24 mouse cellular contexts compared by ENCODE assay signal in genomic region chr10:75501641-75502040, GRCm38 (mm10). TPM values are rescaled to one million over a fixed set of nuclear protein-coding genes. Genes with fewer than 3 reads are reported as not detected.
DNase-seq lines count a peak whose midpoint lies in the region; ATAC-seq and TF ChIP-seq lines count a peak whose summit lies in the region.
"Had no signal": no experiment of that assay in that cellular context is flagged by ENCODE, and none has a peak within 500 bp of the region (broad histone marks: within the 10 kb centered on the region; RNA-seq: fewer than 3 reads in every experiment).

No protein-coding gene starts in this region.

- H3K9ac ChIP-seq in liver, adult 2 months (ENCODE audit: low read depth, low read length) = no peak overlapping the region
- no peak overlapping the region for H3K9ac ChIP-seq in liver, embryonic 12.5 days
- H3K9ac ChIP-seq: embryonic facial prominence, embryonic 13.5 days; forebrain, embryonic 12.5 days; heart, embryonic 15.5 days; hindbrain, embryonic 13.5 days had no signal

- peaks cover 5% of the 10 kb centered on the region for H3K36me3 ChIP-seq in liver, adult 2 months (ENCODE audit: control insufficient read depth, insufficient read depth, low read length)
- peaks cover 35% of the 10 kb centered on the region for H3K36me3 ChIP-seq in liver, embryonic 12.5 days
- H3K36me3 ChIP-seq: embryonic facial prominence, embryonic 13.5 days; forebrain, embryonic 12.5 days had no signal

- no peak overlapping the region for H3K4me2 ChIP-seq in liver, embryonic 12.5 days
- H3K4me2 ChIP-seq: embryonic facial prominence, embryonic 13.5 days; forebrain, embryonic 12.5 days; heart, embryonic 11.5 days; heart, embryonic 15.5 days; hindbrain, embryonic 13.5 days had no signal

- H3K79me2 ChIP-seq in liver, adult 2 months (ENCODE audit: control insufficient read depth, insufficient read depth, low read length) = no peaks in the 10 kb centered on the region

- peaks cover 27% of the 10 kb centered on the region for H3K4me1 ChIP-seq in liver, adult 2 months (ENCODE audit: control insufficient read depth, insufficient read depth, low read length)
- H3K4me1 ChIP-seq in liver, embryonic 12.5 days = peaks cover 24% of the 10 kb centered on the region
- H3K4me1 ChIP-seq: embryonic facial prominence, embryonic 13.5 days; forebrain, embryonic 12.5 days; hindbrain, embryonic 13.5 days had no signal

- no peaks in the 10 kb centered on the region for H3K27me3 ChIP-seq in liver, adult 2 months (ENCODE audit: control insufficient read depth, insufficient read depth, low read length)
- H3K27me3 ChIP-seq in liver, embryonic 12.5 days (replicated peaks) = no peaks in the 10 kb centered on the region
- H3K27me3 ChIP-seq: embryonic facial prominence, embryonic 13.5 days; forebrain, embryonic 12.5 days; heart, embryonic 15.5 days; hindbrain, embryonic 13.5 days; Patski had no signal

- H3K27ac ChIP-seq in liver, adult 2 months (replicated peaks; ENCODE audit: insufficient read depth, low read depth, low read length) = peak overlapping the region; percentile 96
- no peak overlapping the region for H3K27ac ChIP-seq in liver, embryonic 12.5 days
- H3K27ac ChIP-seq: embryonic facial prominence, embryonic 13.5 days; forebrain, embryonic 12.5 days; heart, adult 2 months; heart, embryonic 15.5 days; hindbrain, embryonic 13.5 days had no signal

- H3K4me3 ChIP-seq in liver, adult 2 months (ENCODE audit: insufficient read depth, low read depth, low read length) = no peak overlapping the region
- H3K4me3 ChIP-seq in liver, embryonic 12.5 days = no peak overlapping the region
- H3K4me3 ChIP-seq: embryonic facial prominence, embryonic 13.5 days; forebrain, embryonic 12.5 days; heart, adult 2 months; heart, embryonic 15.5 days; hindbrain, embryonic 13.5 days had no signal

- no peak for TF ChIP-seq CTCF in liver, adult 2 months (IDR thresholded peaks at IDR 0.05; ENCODE audit: low read depth, low read length)

- H3K9me3 ChIP-seq in liver, embryonic 12.5 days (replicated peaks) = no peaks in the 10 kb centered on the region
- H3K9me3 ChIP-seq: embryonic facial prominence, embryonic 13.5 days; forebrain, embryonic 12.5 days; heart, embryonic 15.5 days; hindbrain, embryonic 13.5 days had no signal

- no peak for TF ChIP-seq POLR2A in liver, adult 2 months (IDR thresholded peaks at IDR 0.05; ENCODE audit: extremely low read depth, insufficient read depth, low read length)

- 21% methylated on average over 1 of the region's 1 CpGs for WGBS in liver, adult 2 months
- WGBS in liver, embryonic 12.5 days (ENCODE audit: insufficient replicate concordance) = 85% methylated on average over 1 of the region's 1 CpGs

- ATAC-seq in liver, embryonic 12.5 days = no peak
- ATAC-seq: activated CD4-positive, CD25-positive, alpha-beta regulatory T cell, adult 4 months; forebrain, embryonic 16.5 days; Patski had no signal

- peak; percentile 46 for DNase-seq in cerebellum, postnatal 10 days
- no peak for DNase-seq in cerebellum, adult 11-12 months
- DNase-seq in liver, adult 2 months (ENCODE audit: extremely low read depth, low read depth, low spot score) = peak; percentile 99
- peak; percentile 51 for DNase-seq in lung, postnatal 36 days
- DNase-seq in lung, postnatal 4 days = no peak
- DNase-seq in frontal cortex, adult 2 months (ENCODE audit: extremely low spot score in 1 of 2, low spot score in 1 of 2) = no peak
- DNase-seq: adrenal gland, adult 2 months; cerebellum, adult 11 months; cerebellum, adult 9-10 months; cerebellum, postnatal 36 days; gastrocnemius, postnatal 14 days; heart, adult 2 months; heart, postnatal 14 days had no signal

RNA-seq across cellular contexts. Expression of gene Snrpd3, which starts 15.7 kb away (rescaled TPM):
- total RNA-seq in liver, adult 2 months (2014; rRNA removed) = 26.6 and 29.1 TPM in 2 replicates
- polyA plus RNA-seq in liver, adult 2 months (2012; rRNA removed) = 12.5 and 21.0 TPM in 2 replicates
- polyA plus RNA-seq in liver, embryonic 12.5 days (2016; fragmentation: Nextera tagmentation; extraction: Ambion mirVana) = 119 and 126 TPM in 2 replicates
- polyA plus RNA-seq in frontal cortex, adult 2 months (2012; rRNA removed) = 33.8 and 34.6 TPM in 2 replicates

RNA-seq across cellular contexts. Expression of gene Gucd1, which starts 16.1 kb away (rescaled TPM):
- total RNA-seq in liver, adult 2 months (2014; rRNA removed) = 115 and 138 TPM in 2 replicates
- polyA plus RNA-seq in liver, adult 2 months (2012; rRNA removed) = 162 and 166 TPM in 2 replicates
- 46.6 and 50.5 TPM in 2 replicates for polyA plus RNA-seq in liver, embryonic 12.5 days (2016; fragmentation: Nextera tagmentation; extraction: Ambion mirVana)
- 15.9 and 17.2 TPM in 2 replicates for polyA plus RNA-seq in frontal cortex, adult 2 months (2012; rRNA removed)

RNA-seq across cellular contexts. Expression of gene Lrrc75b, which starts 58.5 kb away (rescaled TPM):
- under 0.01 TPM in 1 of 2 replicates, not detected in the other for total RNA-seq in liver, adult 2 months (2014; rRNA removed)
- 0.02 TPM in 1 of 2 replicates, not detected in the other for polyA plus RNA-seq in liver, adult 2 months (2012; rRNA removed)
- 0.11 and 0.12 TPM in 2 replicates for polyA plus RNA-seq in liver, embryonic 12.5 days (2016; fragmentation: Nextera tagmentation; extraction: Ambion mirVana)
- polyA plus RNA-seq in frontal cortex, adult 2 months (2012; rRNA removed) = 8.4 and 8.7 TPM in 2 replicates
- total RNA-seq: hematopoietic stem cell, adult 5-6 weeks; MEL had no signal

RNA-seq across cellular contexts. Expression of gene Ggt1, which starts 59.8 kb away (rescaled TPM):
- 0.54 and 0.92 TPM in 2 replicates for total RNA-seq in liver, adult 2 months (2014; rRNA removed)
- polyA plus RNA-seq in liver, adult 2 months (2012; rRNA removed) = 0.20 and 0.68 TPM in 2 replicates
- polyA plus RNA-seq in liver, embryonic 12.5 days (2016; fragmentation: Nextera tagmentation; extraction: Ambion mirVana) = 2.6 and 4.7 TPM in 2 replicates
- polyA plus RNA-seq in frontal cortex, adult 2 months (2012; rRNA removed) = 4.2 and 4.8 TPM in 2 replicates
- total RNA-seq: adrenal gland, adult 2 months; heart, postnatal 14 days had no signal
- polyA plus RNA-seq: heart, adult 2 months had no signal

Comparison
In these comparisons a context has a peak if more than half of its experiments do, and no peak if none do; other contexts are left out.
1. DNase-seq: peak in cerebellum, postnatal 10 days (2 of 2), liver, adult 2 months (single experiment) and lung, postnatal 36 days (single experiment); none in cerebellum, adult 11-12 months (single experiment), lung, postnatal 4 days (0 of 2) and frontal cortex, adult 2 months (0 of 2).